ENCODE assay signal across 11 mouse cellular contexts in genomic region chr4:123260071-123260746, GRCm38 (mm10). TPM values are rescaled to one million over a fixed set of nuclear protein-coding genes. Genes with fewer than 3 reads are reported as not detected.
A peak's percentile ranks its signal among the peaks of the same experiment; 100 is the strongest.
DNase-seq lines count a peak whose midpoint lies in the region; ATAC-seq lines count a peak whose summit lies in the region.
"Had no signal": no experiment of that assay in that cellular context is flagged by ENCODE, and none has a peak within 500 bp of the region (broad histone marks: within the 10 kb centered on the region; RNA-seq: fewer than 3 reads in every experiment).

No protein-coding gene starts in this region.

- WGBS in kidney, embryonic 15.5 days, result 23% methylated on average over 8 of the region's 8 CpGs
- WGBS in embryonic facial prominence, embryonic 10.5 days, result 60% methylated on average over 8 of the region's 8 CpGs

- no peaks in the 10 kb centered on the region for H3K36me3 ChIP-seq in kidney, embryonic 15.5 days
- no peaks in the 10 kb centered on the region for H3K36me3 ChIP-seq in embryonic facial prominence, embryonic 10.5 days (replicated peaks)

- H3K27ac ChIP-seq in kidney, embryonic 15.5 days, result no peak overlapping the region
- no peak overlapping the region for H3K27ac ChIP-seq in embryonic facial prominence, embryonic 10.5 days (replicated peaks)

- H3K9ac ChIP-seq in kidney, embryonic 15.5 days, result no peak overlapping the region

- H3K4me2 ChIP-seq in kidney, embryonic 15.5 days, result 0 out of 2 replicates have a peak overlapping the region, but pooled peaks have one; percentile 7

- peak; percentile 81; the same call in 1 of the 2 replicates for ATAC-seq in kidney, embryonic 15.5 days (replicated peaks; ENCODE audit: low FRiP score)

- no peak overlapping the region for H3K4me3 ChIP-seq in kidney, embryonic 15.5 days (replicated peaks)
- no peak overlapping the region for H3K4me3 ChIP-seq in embryonic facial prominence, embryonic 10.5 days

- H3K4me1 ChIP-seq in kidney, embryonic 15.5 days, result peaks cover 16% of the 10 kb centered on the region
- peaks cover 9% of the 10 kb centered on the region for H3K4me1 ChIP-seq in embryonic facial prominence, embryonic 10.5 days

- peak; percentile 42 for DNase-seq in adrenal gland, postnatal 14 days
- DNase-seq in adrenal gland, postnatal 4 days (ENCODE audit: low spot score in 2 of 2), result no peak
- DNase-seq in kidney, adult 18-20 months, result no peak
- peak; percentile 25 for DNase-seq in embryonic facial prominence, embryonic 10.5 days (ENCODE audit: low spot score)
- peak; percentile 78 for DNase-seq in mesoderm, embryonic 11.5 days (ENCODE audit: low read depth, low spot score)
- no peak for DNase-seq in urinary bladder, postnatal 14 days (ENCODE audit: low spot score)
- DNase-seq in urinary bladder, postnatal 25 days (ENCODE audit: low spot score), result no peak
- DNase-seq: cerebellum, adult 2 months; gastrocnemius, postnatal 14 days; lung, postnatal 36 days had no signal

- no peaks in the 10 kb centered on the region for H3K9me3 ChIP-seq in kidney, embryonic 15.5 days (replicated peaks)
- H3K9me3 ChIP-seq in embryonic facial prominence, embryonic 10.5 days, result no peaks in the 10 kb centered on the region

- H3K27me3 ChIP-seq in kidney, embryonic 15.5 days, result peaks cover 4% of the 10 kb centered on the region; the same call in 1 of the 2 replicates
- H3K27me3 ChIP-seq in embryonic facial prominence, embryonic 10.5 days (replicated peaks; ENCODE audit: low read depth, poor library complexity, severe bottlenecking), result no peaks in the 10 kb centered on the region

RNA-seq across cellular contexts. Expression of gene Pabpc4, which starts 1.9 kb away (rescaled TPM):
- total RNA-seq in adrenal gland, postnatal 14 days (2021), result 98.4 and 98.6 TPM in 2 replicates
- 100 to 1,000 TPM; 104 to 119 TPM for total RNA-seq in adrenal gland, postnatal 4 days (2021)
- 45.3 and 47.4 TPM in 2 replicates for polyA plus RNA-seq in kidney, embryonic 15.5 days (2015; fragmentation: Nextera tagmentation; extraction: Ambion mirVana)
- 54.9 and 59.4 TPM in 2 replicates for polyA plus RNA-seq in embryonic facial prominence, embryonic 10.5 days (2016; fragmentation: Nextera tagmentation; extraction: Ambion mirVana)

RNA-seq across cellular contexts. Expression of gene Heyl, which starts 26.9 kb away (rescaled TPM):
- 14.1 and 17.8 TPM in 2 replicates for total RNA-seq in adrenal gland, postnatal 14 days (2021)
- 10 to 100 TPM; 12.4 to 17.6 TPM for total RNA-seq in adrenal gland, postnatal 4 days (2021)
- polyA plus RNA-seq in kidney, embryonic 15.5 days (2015; fragmentation: Nextera tagmentation; extraction: Ambion mirVana), result 44.2 and 47.7 TPM in 2 replicates
- 13.4 and 13.5 TPM in 2 replicates for polyA plus RNA-seq in embryonic facial prominence, embryonic 10.5 days (2016; fragmentation: Nextera tagmentation; extraction: Ambion mirVana)

RNA-seq across cellular contexts. Expression of gene Nt5c1a, which starts 58.9 kb away (rescaled TPM):
- 23.8 and 25.4 TPM in 2 replicates for total RNA-seq in adrenal gland, postnatal 14 days (2021)
- 10 to 100 TPM; 15.3 to 15.7 TPM for total RNA-seq in adrenal gland, postnatal 4 days (2021)
- polyA plus RNA-seq in kidney, embryonic 15.5 days (2015; fragmentation: Nextera tagmentation; extraction: Ambion mirVana), result 0.25 and 0.49 TPM in 2 replicates
- not detected in 2 replicates for polyA plus RNA-seq in embryonic facial prominence, embryonic 10.5 days (2016; fragmentation: Nextera tagmentation; extraction: Ambion mirVana)

Comparison
In these comparisons a context has a peak if more than half of its experiments do, and no peak if none do; other contexts are left out.
1. DNase-seq: peak in adrenal gland, postnatal 14 days (single experiment), embryonic facial prominence, embryonic 10.5 days (single experiment) and mesoderm, embryonic 11.5 days (single experiment); none in adrenal gland, postnatal 4 days (0 of 2), kidney, adult 18-20 months (single experiment), urinary bladder, postnatal 14 days (single experiment) and urinary bladder, postnatal 25 days (single experiment).